Mouse (Mus musculus) spleen, adult 2 months (tissue): ENCODE results near the gene Dusp18.

Experiments
- CTCF ChIP-seq: fragments of 200-500 bp; IDR thresholded peaks from 2 replicates; pipeline ENCODE4 v1.5.1; 2011; ENCODE audit warnings: mild to moderate bottlenecking, inconsistent platforms; ENCODE audit not compliant: insufficient read depth, insufficient read length, insufficient replicate concordance; ENCODE audit errors: extremely low read depth
- POLR2A ChIP-seq: fragments of 200-500 bp; IDR thresholded peaks from 2 replicates; pipeline ENCODE4 v1.6.1; 2011; ENCODE audit warnings: low read depth, low read length, inconsistent platforms

DNA sequence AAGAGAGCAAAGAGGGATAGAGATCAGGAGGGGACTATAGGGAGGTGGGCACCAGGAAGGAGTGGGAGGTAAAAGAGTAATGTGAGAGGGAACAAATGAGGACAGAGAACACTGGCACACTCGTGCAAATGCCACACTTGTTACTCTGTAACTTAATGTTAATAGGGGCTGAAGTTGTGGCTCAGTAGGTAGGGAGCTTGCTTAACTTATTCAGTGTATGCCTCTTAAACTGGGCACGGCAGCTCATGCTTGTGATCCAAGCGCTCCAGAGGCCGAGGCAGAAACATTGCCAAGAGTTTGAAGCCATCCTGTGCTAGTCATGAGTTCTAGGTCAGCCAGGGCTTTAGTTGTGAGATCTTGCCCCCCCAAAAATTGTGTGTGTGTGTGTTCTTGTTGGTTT is 40.1 kb downstream of the Dusp18 start:
- TF ChIP-seq CTCF (no peak), POLR2A (no peak)
